Mouse (Mus musculus) CD4-positive, CD25-positive, alpha-beta regulatory T cell, adult 4 months (primary cell): ENCODE measurements at regions not wholly inside any gene's neighbourhood (a gene's known extent, or its start where the extent isn't known, plus 50 kb on each side); places are given as distances from the start of the nearest gene placed in this dataset.
"Not testable (repeated sequence)": the region's sequence is repeated elsewhere in the genome, so short reads cannot be mapped to it uniquely, and the experiment has no call there.

Experiments
- ATAC-seq: one replicate; pipeline ENCODE4 v1.8.0; 2017

DNA sequence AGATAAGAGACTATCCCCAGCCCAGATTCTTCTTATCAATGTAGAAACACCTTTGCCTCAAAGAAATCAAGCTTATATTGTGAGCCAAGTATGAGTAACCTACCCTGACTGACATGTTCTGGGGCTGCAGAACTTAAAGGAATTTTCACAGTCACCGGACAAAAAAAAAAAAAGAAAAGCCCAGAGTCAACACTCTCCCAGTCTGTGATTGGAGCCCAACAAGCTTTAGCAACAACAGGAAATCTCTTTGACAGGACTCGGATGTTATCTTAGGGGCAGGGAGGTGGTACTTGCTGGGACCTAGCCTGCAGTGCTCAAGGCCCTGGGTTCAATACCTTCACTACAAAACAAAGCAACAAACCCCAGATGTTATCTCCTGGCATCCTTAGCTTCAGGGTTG lies 114.2 kb downstream of the Nectin1 start:
- ATAC-seq = no peak

DNA sequence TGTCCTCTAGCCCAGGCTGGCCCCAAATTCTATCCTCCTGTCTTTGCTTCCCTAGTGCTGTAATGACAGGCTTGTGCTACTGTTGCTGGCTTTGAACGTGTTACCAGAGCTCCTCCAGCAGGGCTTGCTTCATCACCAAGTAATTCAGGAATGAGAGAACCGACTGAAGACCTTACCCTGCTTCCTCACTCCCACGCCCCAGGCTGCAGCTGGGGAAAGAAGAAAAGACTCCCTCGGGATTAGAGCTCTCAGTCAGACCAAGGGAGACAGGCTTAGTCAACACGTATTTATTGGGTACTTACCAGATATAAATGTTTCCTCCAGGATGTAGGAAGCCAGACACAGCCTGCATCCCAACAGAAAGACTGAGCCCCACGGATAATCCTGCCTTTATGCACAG lies 115.0 kb downstream of the Nectin1 start:
- ATAC-seq = no peak

DNA sequence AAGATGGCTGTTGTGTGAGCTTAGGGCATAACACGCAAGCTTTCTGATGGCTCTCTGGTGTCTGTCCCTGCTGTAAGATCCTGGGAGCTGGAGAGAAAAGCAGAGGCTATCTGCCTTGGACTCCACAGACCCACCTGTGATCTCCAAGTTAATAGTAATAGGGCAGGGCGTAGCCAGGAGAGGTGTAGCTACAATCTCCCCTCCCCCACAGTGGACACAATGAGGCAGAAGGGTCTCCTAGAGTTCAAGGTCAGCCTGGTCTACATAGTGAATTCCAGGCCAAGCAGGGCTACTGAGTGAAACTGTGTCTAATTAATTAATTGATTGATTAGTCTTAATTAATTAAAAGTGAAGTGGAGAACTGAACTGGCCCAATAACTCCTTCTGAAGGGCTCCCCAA lies 116.5 kb downstream of the Nectin1 start:
- ATAC-seq = no peak

DNA sequence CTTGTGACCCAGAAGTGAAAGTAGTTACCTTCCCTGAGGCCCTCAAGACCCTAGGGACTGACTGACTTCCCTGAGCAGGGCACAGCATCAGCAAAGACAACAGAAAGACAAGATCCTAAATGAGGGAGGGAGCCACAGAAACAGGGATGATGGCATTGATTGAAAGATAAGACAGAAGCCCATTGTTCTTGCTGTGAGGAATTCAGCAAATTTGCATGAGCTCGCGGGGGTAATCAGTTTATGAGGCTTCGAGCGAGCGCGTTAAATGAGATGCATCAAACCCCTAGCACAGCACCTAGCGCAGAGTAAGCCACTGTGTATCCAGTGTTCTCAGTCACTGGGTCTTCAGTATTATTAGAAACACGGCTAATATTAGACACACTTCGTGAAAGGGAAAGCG lies 117.6 kb downstream of the Nectin1 start:
- ATAC-seq = no peak

DNA sequence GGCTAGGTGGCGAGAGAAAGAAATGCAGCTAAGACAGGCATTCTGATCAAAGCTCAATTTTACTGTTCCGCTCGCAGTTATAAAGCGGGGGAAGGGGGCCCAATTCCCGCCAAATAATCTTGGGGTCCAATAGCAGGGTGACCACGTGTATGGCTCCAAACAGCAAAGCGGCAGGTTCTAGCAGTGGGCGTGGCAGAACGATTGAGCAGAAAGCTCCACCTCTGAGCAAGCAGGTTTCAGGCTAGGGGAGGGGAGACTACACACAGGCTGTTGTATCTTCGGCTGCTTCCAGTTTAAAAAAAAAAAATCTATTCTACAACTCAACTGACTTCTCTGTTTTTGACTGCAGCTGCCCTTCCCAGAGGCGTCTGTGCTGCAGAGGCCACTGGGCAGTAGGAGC lies 118.2 kb downstream of the Nectin1 start:
- ATAC-seq = not testable (repeated sequence)

DNA sequence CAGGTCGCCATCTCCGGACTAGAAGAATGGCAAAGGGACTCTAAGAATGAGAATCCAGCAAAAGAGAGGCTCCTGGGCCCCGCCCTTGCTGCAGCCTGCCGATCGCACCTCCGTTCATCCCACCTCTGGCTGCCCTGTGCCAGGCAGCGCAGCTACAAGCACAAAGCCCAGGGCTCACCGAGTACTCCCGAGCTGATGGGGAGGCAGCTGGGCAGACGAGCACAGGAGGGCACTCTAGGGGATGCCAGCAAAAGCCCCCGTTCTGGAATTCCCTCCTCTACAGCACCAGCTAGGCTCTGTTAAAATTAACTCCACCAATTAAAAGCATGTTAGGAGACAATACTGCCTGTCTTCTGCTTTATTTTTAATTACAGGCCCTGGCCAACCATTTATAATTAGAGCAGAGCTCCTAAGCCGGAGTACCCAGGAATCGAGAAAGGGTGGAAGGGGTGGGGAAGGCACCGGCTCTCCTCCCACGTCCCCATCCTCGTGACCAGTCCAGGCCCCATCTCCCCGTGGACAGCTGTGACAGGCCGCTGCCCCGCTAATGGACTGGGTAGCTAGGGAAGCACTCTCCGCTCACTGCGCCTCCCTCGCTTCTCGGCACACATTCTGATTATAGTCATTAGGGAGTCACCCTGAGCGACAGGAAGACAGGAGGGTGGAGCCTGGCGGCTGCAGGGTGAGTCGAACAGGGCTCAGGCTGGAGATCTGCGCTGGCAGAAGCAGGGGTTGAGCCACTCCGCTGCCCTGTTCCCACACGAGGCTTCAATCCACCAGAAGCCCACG lies 120.0 kb downstream of the Nectin1 start:
- ATAC-seq = no peak

DNA sequence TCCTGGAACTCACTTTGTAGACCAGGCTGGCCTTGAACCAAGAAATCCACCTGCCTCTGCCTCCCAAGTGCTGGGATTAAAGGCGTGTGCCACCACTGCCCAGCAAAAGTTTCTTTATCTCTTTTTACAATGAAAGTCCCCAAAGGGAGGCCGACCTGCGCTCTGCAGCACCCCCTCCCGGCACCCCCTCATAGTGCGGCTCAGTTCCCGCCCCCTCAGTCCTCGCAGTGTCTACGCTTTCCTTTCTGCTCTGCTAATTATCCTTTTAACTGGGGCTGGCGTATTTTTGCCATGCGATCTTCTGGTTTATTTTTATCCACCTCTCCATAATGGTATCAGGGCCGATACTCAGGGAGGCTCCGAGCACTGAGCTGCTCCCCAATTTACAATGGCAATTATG lies 123.0 kb downstream of the Nectin1 start:
- no peak for ATAC-seq

DNA sequence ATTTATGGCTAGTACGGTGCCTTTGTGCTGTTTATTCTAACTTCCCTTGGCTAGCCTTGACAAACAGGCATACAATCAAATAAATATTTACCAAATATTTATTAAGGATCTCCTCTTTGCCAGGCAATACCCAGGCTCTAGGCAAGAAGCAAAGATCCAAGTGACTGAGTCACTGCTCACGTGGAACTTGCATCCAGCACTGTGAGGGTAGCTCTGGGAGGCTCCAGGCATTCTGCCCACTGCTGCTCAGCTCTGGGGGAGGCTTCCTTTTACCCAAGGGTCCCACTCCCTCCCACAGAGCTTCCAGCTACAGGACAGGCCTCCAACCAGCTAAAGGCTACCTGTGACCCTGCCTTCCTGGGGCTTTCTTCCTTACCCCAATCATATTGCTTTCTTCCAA lies 130.1 kb downstream of the Nectin1 start:
- ATAC-seq = no peak

DNA sequence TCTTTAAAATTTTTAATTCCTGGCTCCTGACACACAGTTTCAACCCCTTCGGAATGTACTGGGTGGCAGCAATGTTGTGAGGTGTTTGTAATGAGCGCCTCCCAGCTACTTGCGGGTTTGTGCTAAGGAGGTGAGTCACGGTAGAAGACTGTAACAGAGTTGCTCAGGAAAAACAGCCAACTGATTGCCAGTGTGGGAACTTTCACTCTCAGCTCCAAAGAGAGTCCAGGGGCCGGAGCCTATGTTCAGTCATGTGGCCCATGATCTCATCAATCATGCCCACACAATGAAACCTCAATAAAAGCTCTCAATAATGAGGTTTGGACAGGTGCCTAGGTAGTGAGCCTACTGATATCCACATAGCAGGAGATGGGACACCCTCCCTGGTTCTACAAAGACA lies 130.5 kb downstream of the Nectin1 start:
- ATAC-seq = no peak

DNA sequence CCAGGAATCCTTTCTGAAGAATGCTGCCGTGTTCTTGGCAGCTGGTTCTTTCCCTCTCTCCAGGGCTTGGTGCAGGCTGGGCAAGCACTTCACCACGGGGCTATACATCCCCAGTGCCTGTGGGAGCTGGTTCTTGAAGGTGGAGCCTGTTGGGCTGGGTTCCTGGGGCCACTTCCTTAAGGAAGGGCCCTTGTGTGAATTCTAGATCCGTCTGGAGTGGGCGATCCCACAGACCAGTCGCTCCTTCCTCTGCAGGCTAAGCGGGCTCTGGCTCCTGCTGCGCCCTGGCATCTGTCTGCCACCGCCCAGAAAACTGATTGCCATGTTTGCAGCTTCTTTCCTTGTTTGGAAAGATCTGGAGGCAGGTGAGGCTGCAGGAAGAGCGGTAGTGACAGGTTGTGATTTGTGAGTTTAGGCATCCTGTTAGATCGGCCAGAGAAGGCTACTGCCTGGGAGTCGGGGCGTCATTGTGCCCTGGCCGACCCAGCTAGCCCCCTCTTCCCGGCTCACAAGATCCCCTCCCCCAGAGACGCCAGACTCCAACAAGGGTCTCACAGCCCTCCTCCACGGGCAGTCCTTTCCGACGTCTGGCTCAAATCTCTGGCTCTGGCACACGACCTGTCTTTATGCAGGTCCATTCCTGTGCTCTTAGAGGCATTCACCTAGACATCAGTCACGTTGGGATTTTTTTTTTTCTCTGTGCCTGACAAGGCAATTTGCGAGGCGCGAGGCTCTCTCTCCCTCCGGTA lies 135.6 kb downstream of the Nectin1 start:
- ATAC-seq = no peak

DNA sequence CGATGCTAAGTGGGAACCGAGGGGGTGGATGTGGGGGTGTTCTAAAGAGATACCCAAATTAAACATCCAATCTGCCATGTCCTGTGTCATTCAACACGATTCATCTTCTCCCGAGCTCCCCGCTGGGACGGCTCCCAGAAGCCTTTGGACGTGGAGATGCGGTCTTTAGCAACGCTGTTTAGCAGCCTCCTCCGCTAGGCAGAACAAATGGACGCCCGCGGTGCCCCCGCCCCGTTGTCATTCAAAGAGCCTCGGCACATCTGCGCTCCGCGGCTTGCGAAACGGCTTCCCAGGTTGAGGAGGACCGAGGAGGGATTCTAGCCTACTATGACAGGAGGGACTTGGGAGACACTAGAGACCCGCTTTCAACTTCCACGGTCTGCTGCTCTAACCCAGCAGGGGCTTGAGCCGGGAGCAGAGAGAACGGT lies 136.2 kb downstream of the Nectin1 start:
- no peak for ATAC-seq

DNA sequence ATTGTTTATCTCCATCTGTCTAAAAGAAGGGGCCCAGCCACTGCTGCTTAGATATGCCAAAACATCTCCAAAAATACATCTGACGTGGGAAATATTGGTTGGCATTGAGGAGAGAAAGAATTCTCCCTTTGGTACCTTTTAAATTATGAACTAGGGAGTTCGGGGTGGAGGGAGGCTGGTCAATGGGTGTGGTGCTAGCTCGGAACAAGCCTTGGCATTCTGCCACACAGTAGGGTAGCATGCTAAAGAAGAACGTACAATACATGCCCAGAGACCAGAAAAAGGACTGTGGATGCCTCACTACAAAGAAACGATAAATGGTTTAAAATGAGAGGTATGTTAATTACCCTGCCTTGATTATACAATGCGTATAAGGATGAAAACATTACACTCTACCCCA lies 149.3 kb downstream of the Nectin1 start:
- ATAC-seq = no peak

DNA sequence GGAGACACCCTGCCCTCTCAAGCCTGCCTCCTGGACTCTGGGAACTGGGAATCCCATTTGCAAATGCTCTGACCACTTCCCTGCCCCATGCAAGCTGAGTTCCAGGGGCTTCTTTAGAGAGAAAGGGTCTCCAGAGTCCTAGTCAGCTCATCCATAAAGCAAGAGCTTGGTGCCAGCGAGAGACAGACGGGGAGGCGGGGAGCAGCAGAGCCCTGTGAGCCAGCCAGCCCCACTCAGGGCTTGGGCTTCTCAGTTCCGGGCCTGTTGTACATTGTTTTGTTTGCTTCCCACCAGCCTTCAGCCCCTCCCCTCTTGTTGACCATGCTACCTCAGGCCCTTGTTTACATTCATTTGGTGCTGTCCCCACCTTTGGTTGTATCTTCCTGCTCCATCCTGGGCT lies 143.9 kb upstream of the Thy1 start:
- no peak for ATAC-seq

DNA sequence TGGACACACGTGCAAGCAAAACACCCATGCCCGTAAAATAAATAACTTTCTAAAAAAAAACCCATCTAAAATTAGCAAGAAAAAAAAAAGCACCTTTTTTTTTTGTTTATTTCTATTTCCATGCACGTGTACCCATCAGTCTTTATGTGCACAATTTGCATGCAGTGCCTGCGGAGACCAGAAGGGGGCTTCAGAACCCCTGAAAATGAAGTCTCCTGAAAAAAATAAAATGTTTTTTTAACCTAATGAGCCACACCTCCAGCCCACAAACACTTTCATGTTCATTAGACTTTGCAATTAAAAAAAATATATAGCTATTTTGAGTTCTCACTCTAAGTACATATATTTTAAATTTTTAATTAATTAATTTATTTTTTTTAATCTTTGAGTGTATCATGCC lies 134.9 kb upstream of the Thy1 start:
- ATAC-seq = no peak

DNA sequence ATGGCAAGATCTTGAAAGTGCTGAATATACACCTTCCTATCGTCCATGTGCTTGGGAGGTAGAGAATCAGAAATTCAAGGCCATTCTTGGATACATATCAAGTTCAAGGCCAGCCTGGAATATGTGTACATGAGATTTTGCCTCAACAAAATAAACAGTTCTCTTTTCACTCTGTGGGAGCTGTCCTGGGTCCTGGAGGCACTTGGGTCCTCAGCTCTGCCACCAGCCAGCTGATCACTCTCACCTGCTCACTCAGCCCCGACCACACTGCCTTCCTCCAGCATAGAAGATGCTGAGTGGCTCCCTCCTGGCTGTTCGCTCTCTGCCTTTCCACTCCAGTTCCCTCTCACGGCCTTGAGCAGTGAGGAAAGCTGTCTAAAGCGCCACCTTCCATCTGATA lies 128.2 kb upstream of the Thy1 start:
- no peak for ATAC-seq

DNA sequence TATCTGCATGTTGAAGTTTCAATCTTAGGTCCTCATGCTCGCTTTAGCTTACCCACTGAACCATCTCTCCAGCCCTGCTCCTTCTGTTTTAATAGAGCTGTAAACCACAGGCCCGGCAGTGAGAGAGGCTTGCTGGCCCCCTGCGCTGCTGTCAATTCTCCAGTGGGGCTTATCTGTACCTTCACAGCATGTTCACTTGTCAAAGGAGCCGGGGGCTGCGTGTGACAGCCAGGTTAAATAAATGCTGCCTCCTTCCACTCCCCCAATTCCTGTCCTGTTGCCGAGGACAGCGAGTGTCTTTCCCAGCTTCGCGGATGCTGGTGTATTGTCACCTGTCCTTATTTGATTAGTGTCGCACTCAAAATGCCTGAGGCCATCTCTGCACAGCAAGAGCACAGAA lies 125.7 kb upstream of the Thy1 start:
- ATAC-seq = no peak

DNA sequence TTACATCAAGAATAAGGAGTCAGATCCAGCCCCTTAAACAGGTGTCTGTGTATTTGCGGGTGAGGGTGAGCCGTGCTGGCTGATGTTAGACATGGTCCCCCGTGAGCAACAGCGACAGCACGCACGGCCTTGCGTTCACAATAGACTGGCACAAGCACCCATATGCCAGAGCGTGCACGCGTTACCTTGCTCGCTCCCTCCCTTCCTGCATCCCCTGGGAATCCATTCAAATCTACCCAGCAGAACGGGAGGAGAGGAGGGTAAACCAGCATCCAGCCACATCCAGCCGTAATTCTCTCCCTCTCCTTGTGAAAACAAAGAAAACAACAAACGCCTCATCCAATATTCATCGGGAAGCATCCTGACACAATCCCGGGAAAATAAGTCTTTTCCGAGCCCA lies 124.2 kb upstream of the Thy1 start:
- ATAC-seq = no peak

DNA sequence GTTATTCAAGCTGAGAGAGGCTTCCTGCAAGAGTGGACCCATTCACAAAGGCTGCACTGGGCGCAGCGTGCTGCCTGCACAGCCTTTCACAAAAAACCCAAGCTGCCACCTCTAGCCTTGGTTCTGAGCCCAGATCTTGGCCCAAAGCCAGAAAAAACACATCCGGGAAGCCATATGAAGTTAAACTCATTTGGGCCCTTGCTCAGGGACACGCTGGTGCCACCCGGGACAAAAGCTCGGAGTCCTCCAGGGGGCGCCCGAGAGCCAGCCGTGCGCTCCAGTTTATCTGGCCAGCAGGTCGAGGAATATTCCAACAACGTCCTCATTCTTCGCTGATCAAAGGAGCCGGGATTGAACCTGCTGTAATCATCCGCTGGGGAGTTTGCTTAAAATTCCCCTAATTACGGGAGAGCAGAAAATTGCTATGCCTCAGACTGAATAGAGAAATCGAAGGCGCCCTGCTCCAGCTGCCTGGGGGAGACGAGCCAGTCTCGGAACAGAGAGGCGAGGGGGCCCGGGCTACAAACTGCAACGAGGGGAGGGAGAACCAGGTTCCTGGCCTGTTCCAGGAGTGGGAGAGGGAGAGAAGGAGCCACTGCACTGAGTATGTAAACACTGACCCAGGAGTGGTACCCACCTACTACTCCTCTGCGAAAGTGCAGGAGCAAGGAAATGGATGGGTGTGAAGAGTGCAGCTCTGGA lies 123.0 kb upstream of the Thy1 start:
- ATAC-seq = no peak

DNA sequence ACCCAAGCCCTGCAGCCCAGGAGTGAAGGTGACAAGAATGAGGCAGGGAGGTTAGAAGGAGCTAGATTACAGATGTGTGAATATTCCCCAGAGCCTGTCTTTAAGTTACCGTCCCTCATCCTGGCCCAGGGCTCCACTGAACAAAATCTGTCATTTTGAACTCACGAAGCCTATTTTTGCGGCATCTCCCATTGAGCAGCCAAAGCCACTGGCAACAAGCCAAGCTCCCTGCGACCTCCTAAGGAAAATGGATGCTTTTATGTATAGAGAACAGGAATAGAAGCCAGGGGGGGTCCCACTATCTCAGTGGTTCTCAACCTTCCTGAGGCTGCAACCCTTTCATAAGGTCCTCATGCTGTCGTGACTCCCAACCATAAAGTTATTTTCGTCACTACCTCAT lies 121.0 kb upstream of the Thy1 start:
- no peak for ATAC-seq

DNA sequence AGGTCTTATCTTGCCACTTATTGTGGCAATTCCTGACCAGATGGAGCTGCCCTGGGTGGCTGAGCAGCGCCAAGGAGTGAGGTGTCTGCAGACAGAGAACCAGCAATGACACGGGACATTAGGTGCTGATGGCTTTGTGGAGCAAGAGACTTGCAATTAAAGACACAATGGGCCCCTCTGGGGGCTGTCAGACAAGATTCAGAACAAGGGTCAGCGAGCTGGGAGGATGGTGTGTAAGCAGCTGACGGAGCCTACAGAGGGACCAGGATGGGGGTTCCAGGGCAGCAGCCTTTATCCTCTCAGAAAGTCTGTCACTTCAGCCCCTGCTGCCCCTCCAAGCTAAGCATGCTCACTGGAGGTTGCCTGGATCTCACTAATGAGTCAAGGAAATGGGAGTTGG lies 120.1 kb upstream of the Thy1 start:
- no peak for ATAC-seq

DNA sequence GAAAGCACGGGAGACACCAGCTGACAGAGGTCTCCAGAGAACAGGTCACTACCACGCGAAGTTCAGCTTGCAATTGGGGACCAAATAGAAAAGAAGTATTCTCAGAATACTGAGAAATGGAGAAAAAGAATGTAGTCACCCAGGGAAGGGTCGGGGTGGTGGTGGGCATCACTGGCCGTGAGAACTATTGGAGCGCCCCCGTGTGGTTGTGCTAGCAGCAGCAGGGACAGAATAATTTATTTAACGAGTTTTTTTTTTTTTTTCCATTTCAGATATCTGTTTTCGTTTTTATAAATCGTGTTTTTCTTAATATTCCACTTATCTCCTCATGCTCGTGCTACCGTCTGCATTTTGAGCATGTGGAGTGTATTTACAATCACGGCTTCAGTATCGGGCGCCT lies 118.4 kb upstream of the Thy1 start:
- ATAC-seq = no peak

DNA sequence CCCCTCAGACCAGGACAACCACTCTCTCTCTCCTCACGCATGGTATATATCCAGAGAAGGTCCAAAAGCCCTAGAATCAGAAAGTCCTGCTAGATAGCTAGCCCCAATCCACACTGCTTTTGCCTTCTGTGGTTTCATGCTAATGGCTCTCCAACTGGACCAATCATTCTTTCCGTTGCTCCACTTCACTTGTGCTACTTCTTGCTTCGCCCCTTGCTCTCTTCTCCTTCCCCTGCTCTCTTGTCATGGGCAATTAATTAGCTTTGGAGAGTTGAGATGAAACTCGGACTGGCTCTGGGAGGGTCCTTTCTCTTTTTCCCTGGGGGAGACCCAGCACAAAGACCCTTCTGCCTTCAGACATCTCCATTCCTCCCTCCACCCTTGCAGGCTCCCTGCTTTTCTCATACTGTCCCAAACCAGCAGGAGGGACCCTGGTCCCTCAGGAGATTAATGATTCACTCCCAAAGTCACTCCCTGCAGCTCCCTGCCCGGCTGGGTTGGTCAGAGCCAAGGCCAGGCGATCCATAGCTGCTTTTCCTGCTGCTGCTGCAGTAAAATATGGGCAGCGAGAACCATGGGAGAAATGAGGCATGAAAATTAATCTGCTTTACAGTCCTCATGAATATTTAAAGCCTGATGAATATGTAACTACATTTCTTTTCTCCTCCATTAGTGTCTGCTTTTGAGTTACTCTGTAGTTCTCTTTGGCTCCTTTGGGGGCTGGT lies 113.7 kb upstream of the Thy1 start:
- ATAC-seq = no peak

DNA sequence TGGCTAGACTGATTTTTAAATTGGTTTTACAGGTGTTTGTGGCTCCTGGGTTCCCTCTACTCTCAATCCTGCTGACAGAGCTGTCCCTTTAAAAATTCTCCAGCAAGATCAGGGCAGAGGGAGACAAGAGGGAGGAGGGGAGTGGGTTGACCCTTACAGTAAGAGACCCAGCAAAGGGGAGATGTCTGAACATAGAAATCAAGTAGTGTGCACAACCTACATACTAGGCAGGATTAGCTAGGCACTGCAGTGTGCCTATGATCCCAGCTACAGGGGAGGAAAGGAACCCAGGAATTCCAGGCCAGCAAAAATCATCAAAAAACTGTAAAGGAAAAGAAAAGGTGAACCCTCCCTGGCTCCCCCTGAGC lies 113.2 kb upstream of the Thy1 start:
- ATAC-seq = no peak
